Comparison of ENCODE assay signal across 11 mouse cellular contexts in genomic region chr8:77422632-77423252, GRCm38 (mm10).
DNase-seq lines count a peak whose midpoint lies in the region; ATAC-seq and TF ChIP-seq lines count a peak whose summit lies in the region.
"Had no signal": no experiment of that assay in that cellular context is flagged by ENCODE, and none has a peak within 500 bp of the region (broad histone marks: within the 10 kb centered on the region; RNA-seq: fewer than 3 reads in every experiment).

No protein-coding gene starts in this region.

- H3K9me3 ChIP-seq in lung, embryonic 16.5 days (ENCODE audit: control insufficient read depth, low read length), result no peaks in the 10 kb centered on the region
- no peaks in the 10 kb centered on the region for H3K9me3 ChIP-seq in intestine, embryonic 16.5 days (ENCODE audit: control insufficient read depth, low read length)
- no peaks in the 10 kb centered on the region for H3K9me3 ChIP-seq in hindbrain, postnatal 0 days (ENCODE audit: low read length)

- 74% methylated on average over 15 of the region's 15 CpGs for WGBS in lung, embryonic 16.5 days
- 63% methylated on average over 15 of the region's 15 CpGs for WGBS in intestine, embryonic 16.5 days
- 82% methylated on average over 15 of the region's 15 CpGs for WGBS in hindbrain, postnatal 0 days

- H3K4me3 ChIP-seq in lung, embryonic 16.5 days (ENCODE audit: low read length), result no peak overlapping the region
- H3K4me3 ChIP-seq in intestine, embryonic 16.5 days (ENCODE audit: low read length), result no peak overlapping the region
- H3K4me3 ChIP-seq in hindbrain, postnatal 0 days (ENCODE audit: low read length), result no peak overlapping the region

- H3K27ac ChIP-seq in lung, embryonic 16.5 days (ENCODE audit: low read length), result 0 out of 2 replicates have a peak overlapping the region, but pooled peaks have one; percentile 27
- peak overlapping the region; percentile 5; the same call in 1 of the 2 replicates for H3K27ac ChIP-seq in intestine, embryonic 16.5 days (ENCODE audit: low read length)
- H3K27ac ChIP-seq in hindbrain, postnatal 0 days, result no peak overlapping the region
- H3K27ac ChIP-seq: hindbrain, embryonic 14.5 days had no signal

- no peak overlapping the region for H3K4me2 ChIP-seq in lung, embryonic 16.5 days (ENCODE audit: low read depth, low read length)
- H3K4me2 ChIP-seq in intestine, embryonic 16.5 days (ENCODE audit: low read depth, low read length), result peak overlapping the region; percentile 7; the same call in 1 of the 2 replicates
- no peak overlapping the region for H3K4me2 ChIP-seq in hindbrain, postnatal 0 days (ENCODE audit: low read depth, low read length)
- H3K4me2 ChIP-seq: hindbrain, embryonic 14.5 days had no signal

- DNase-seq in lung, postnatal 14 days, result no peak
- DNase-seq in naive thymus-derived CD4-positive, alpha-beta T cell, adult 2 months (ENCODE audit: low read depth), result peak; percentile 83
- no peak for DNase-seq in hindbrain, postnatal 0 days (ENCODE audit: low spot score)
- no peak for DNase-seq in urinary bladder, postnatal 36 days (ENCODE audit: low spot score in 2 of 2)
- no peak for DNase-seq in ovary, adult 18-20 months (ENCODE audit: low spot score)
- no peak for DNase-seq in layer of hippocampus, adult 8-10 months (ENCODE audit: low spot score in 2 of 2)
- DNase-seq: cerebellum, adult 11-12 months; forebrain, postnatal 0 days had no signal

- no peak for ATAC-seq in lung, embryonic 16.5 days (ENCODE audit: low read depth)
- ATAC-seq in intestine, embryonic 16.5 days, result peak; percentile 29
- no peak for ATAC-seq in hindbrain, postnatal 0 days
- ATAC-seq: forebrain, postnatal 0 days had no signal

- H3K4me1 ChIP-seq in lung, embryonic 16.5 days (replicated peaks; ENCODE audit: control insufficient read depth, insufficient read depth, low read length), result no peaks in the 10 kb centered on the region
- H3K4me1 ChIP-seq in intestine, embryonic 16.5 days (ENCODE audit: control insufficient read depth, insufficient read depth, low read length), result peaks cover 14% of the 10 kb centered on the region
- no peaks in the 10 kb centered on the region for H3K4me1 ChIP-seq in hindbrain, postnatal 0 days (ENCODE audit: insufficient read depth, low read length)

- no peaks in the 10 kb centered on the region for H3K27me3 ChIP-seq in lung, embryonic 16.5 days (ENCODE audit: control insufficient read depth, insufficient read depth, low read depth, low read length)
- no peaks in the 10 kb centered on the region for H3K27me3 ChIP-seq in intestine, embryonic 16.5 days (replicated peaks; ENCODE audit: control insufficient read depth, insufficient read depth, low read length)
- no peaks in the 10 kb centered on the region for H3K27me3 ChIP-seq in hindbrain, postnatal 0 days (ENCODE audit: insufficient read depth, low read length)

- H3K36me3 ChIP-seq in lung, embryonic 16.5 days (ENCODE audit: control insufficient read depth, insufficient read depth, low read length), result peaks cover 2% of the 10 kb centered on the region; the same call in 1 of the 2 replicates
- peaks cover 3% of the 10 kb centered on the region; the same call in 1 of the 2 replicates for H3K36me3 ChIP-seq in intestine, embryonic 16.5 days (ENCODE audit: control insufficient read depth, insufficient read depth, low read length)
- H3K36me3 ChIP-seq in hindbrain, postnatal 0 days (ENCODE audit: insufficient read depth, low read length), result no peaks in the 10 kb centered on the region

- no peak for TF ChIP-seq CTCF in hindbrain, postnatal 0 days (IDR thresholded peaks at IDR 0.05; ENCODE audit: low read depth)

- no peak overlapping the region for H3K9ac ChIP-seq in lung, embryonic 16.5 days (ENCODE audit: low read length)
- H3K9ac ChIP-seq in intestine, embryonic 16.5 days (ENCODE audit: low read depth, low read length), result no peak overlapping the region
- no peak overlapping the region for H3K9ac ChIP-seq in hindbrain, postnatal 0 days (replicated peaks; ENCODE audit: low read length)
- H3K9ac ChIP-seq: forebrain, postnatal 0 days; hindbrain, embryonic 14.5 days had no signal
